Mouse (Mus musculus): Measurements from ENCODE around the gene Ube2v1. TPM values are rescaled to one million over a fixed set of nuclear protein-coding genes. Genes with fewer than 3 reads are reported as not detected.

Gene Ube2v1
- polyA plus RNA-seq, 1 experiment: 21.6 TPM

GRCm38 (mm10) chr2:167576121-167576620 lies 55.7 kb downstream of the Ube2v1 start:
- H3K36me3 ChIP-seq (ENCODE audit: control insufficient read depth, insufficient read depth, low read length): no peaks in the 10 kb centered on the region
- no peak overlapping the region for H3K27ac ChIP-seq (ENCODE audit: control insufficient read depth, insufficient read depth, low read depth, low read length)
- H3K4me1 ChIP-seq (ENCODE audit: control insufficient read depth, insufficient read depth, low read length): peaks cover 5% of the 10 kb centered on the region; the same call in 1 of the 2 replicates
- no peak overlapping the region for H3K4me3 ChIP-seq (ENCODE audit: control insufficient read depth, low read depth, low read length)
- TF ChIP-seq POLR2A (IDR thresholded peaks at IDR 0.05; ENCODE audit: control insufficient read depth, low read depth, low read length): no peak
- no peak for TF ChIP-seq CTCF (IDR thresholded peaks at IDR 0.05; ENCODE audit: control insufficient read depth, insufficient read depth, insufficient replicate concordance, low read depth, low read length)
- H3K27me3 ChIP-seq (ENCODE audit: control insufficient read depth, insufficient read depth, low read length): no peaks in the 10 kb centered on the region

- Histone ChIP-seq H3K36me3 (ENCODE audit: control insufficient read depth, insufficient read depth, low read length) (no peaks in the 10 kb centered on the region), H3K27ac (ENCODE audit: control insufficient read depth, insufficient read depth, low read depth, low read length) (no peak overlapping the region)
- TF ChIP-seq CTCF (IDR thresholded peaks at IDR 0.05; ENCODE audit: control insufficient read depth, insufficient read depth, insufficient replicate concordance, low read depth, low read length) (no peak), POLR2A (IDR thresholded peaks at IDR 0.05; ENCODE audit: control insufficient read depth, low read depth, low read length) (no peak)
These were observed 56.3 kb downstream of the Ube2v1 start for GRCm38 (mm10) chr2:167575581-167575980.

GRCm38 (mm10) chr2:167574814-167575213 lies 57.1 kb downstream of the Ube2v1 start:
- no peak overlapping the region for H3K4me3 ChIP-seq (ENCODE audit: control insufficient read depth, low read depth, low read length)
- TF ChIP-seq POLR2A (IDR thresholded peaks at IDR 0.05; ENCODE audit: control insufficient read depth, low read depth, low read length) (no peak), CTCF (IDR thresholded peaks at IDR 0.05; ENCODE audit: control insufficient read depth, insufficient read depth, insufficient replicate concordance, low read depth, low read length) (no peak)
- no peaks in the 10 kb centered on the region for H3K27me3 ChIP-seq (ENCODE audit: control insufficient read depth, insufficient read depth, low read length)
- no peaks in the 10 kb centered on the region for H3K36me3 ChIP-seq (ENCODE audit: control insufficient read depth, insufficient read depth, low read length)
- no peak overlapping the region for H3K27ac ChIP-seq (ENCODE audit: control insufficient read depth, insufficient read depth, low read depth, low read length)
- peaks cover 7% of the 10 kb centered on the region for H3K4me1 ChIP-seq (ENCODE audit: control insufficient read depth, insufficient read depth, low read length)

More at GRCm38 (mm10) chr2:167575581-167575980, 56.3 kb downstream of the Ube2v1 start:
- H3K4me1 ChIP-seq (ENCODE audit: control insufficient read depth, insufficient read depth, low read length): peaks cover 7% of the 10 kb centered on the region
- H3K4me3 ChIP-seq (ENCODE audit: control insufficient read depth, low read depth, low read length): no peak overlapping the region
- H3K27me3 ChIP-seq (ENCODE audit: control insufficient read depth, insufficient read depth, low read length): no peaks in the 10 kb centered on the region

GRCm38 (mm10) chr2:167571442-167572220 lies 60.3 kb downstream of the Ube2v1 start:
- no peak overlapping the region for H3K27ac ChIP-seq (ENCODE audit: control insufficient read depth, insufficient read depth, low read depth, low read length)
- no peak for TF ChIP-seq POLR2A (IDR thresholded peaks at IDR 0.05; ENCODE audit: control insufficient read depth, low read depth, low read length)
- TF ChIP-seq CTCF (IDR thresholded peaks at IDR 0.05; ENCODE audit: control insufficient read depth, insufficient read depth, insufficient replicate concordance, low read depth, low read length): no peak
- peaks cover 6% of the 10 kb centered on the region for H3K4me1 ChIP-seq (ENCODE audit: control insufficient read depth, insufficient read depth, low read length)
- no peaks in the 10 kb centered on the region for H3K27me3 ChIP-seq (ENCODE audit: control insufficient read depth, insufficient read depth, low read length)
- H3K36me3 ChIP-seq (ENCODE audit: control insufficient read depth, insufficient read depth, low read length): no peaks in the 10 kb centered on the region
- H3K4me3 ChIP-seq (ENCODE audit: control insufficient read depth, low read depth, low read length): no peak overlapping the region

- no peak for TF ChIP-seq POLR2A (IDR thresholded peaks at IDR 0.05; ENCODE audit: control insufficient read depth, low read depth, low read length)
- Histone ChIP-seq H3K27ac (ENCODE audit: control insufficient read depth, insufficient read depth, low read depth, low read length) (peak overlapping the region; percentile 10; the same call in 1 of the 2 replicates), H3K36me3 (ENCODE audit: control insufficient read depth, insufficient read depth, low read length) (no peaks in the 10 kb centered on the region), H3K27me3 (ENCODE audit: control insufficient read depth, insufficient read depth, low read length) (no peaks in the 10 kb centered on the region), H3K4me1 (ENCODE audit: control insufficient read depth, insufficient read depth, low read length) (peaks cover 6% of the 10 kb centered on the region), H3K4me3 (ENCODE audit: control insufficient read depth, low read depth, low read length) (no peak overlapping the region)
These were observed 61.1 kb downstream of the Ube2v1 start for GRCm38 (mm10) chr2:167570815-167571214.

- no peaks in the 10 kb centered on the region for H3K36me3 ChIP-seq (ENCODE audit: control insufficient read depth, insufficient read depth, low read length)
- no peak overlapping the region; the same call in none of the 2 replicates for H3K27ac ChIP-seq (ENCODE audit: control insufficient read depth, insufficient read depth, low read depth, low read length)
- H3K4me1 ChIP-seq (ENCODE audit: control insufficient read depth, insufficient read depth, low read length): peaks cover 8% of the 10 kb centered on the region
- TF ChIP-seq CTCF (IDR thresholded peaks at IDR 0.05; ENCODE audit: control insufficient read depth, insufficient read depth, insufficient replicate concordance, low read depth, low read length) (no peak), POLR2A (IDR thresholded peaks at IDR 0.05; ENCODE audit: control insufficient read depth, low read depth, low read length) (no peak)
- H3K4me3 ChIP-seq (ENCODE audit: control insufficient read depth, low read depth, low read length): no peak overlapping the region
- H3K27me3 ChIP-seq (ENCODE audit: control insufficient read depth, insufficient read depth, low read length): no peaks in the 10 kb centered on the region
These were observed 61.8 kb downstream of the Ube2v1 start for GRCm38 (mm10) chr2:167569934-167570651.

GRCm38 (mm10) chr2:167568112-167568511 lies 63.8 kb downstream of the Ube2v1 start:
- TF ChIP-seq CTCF (IDR thresholded peaks at IDR 0.05; ENCODE audit: control insufficient read depth, insufficient read depth, insufficient replicate concordance, low read depth, low read length): no peak
- no peak for TF ChIP-seq POLR2A (IDR thresholded peaks at IDR 0.05; ENCODE audit: control insufficient read depth, low read depth, low read length)
- Histone ChIP-seq H3K27ac (ENCODE audit: control insufficient read depth, insufficient read depth, low read depth, low read length) (no peak overlapping the region), H3K4me1 (ENCODE audit: control insufficient read depth, insufficient read depth, low read length) (peaks cover 8% of the 10 kb centered on the region), H3K27me3 (ENCODE audit: control insufficient read depth, insufficient read depth, low read length) (no peaks in the 10 kb centered on the region), H3K4me3 (ENCODE audit: control insufficient read depth, low read depth, low read length) (no peak overlapping the region), H3K36me3 (ENCODE audit: control insufficient read depth, insufficient read depth, low read length) (no peaks in the 10 kb centered on the region)

Measured in testis, adult 2 months (tissue).